Mouse (Mus musculus) layer of hippocampus, adult 2 months (tissue): ENCODE measurements around the gene Tmem135. TPM values are rescaled to one million over a fixed set of nuclear protein-coding genes. Genes with fewer than 3 reads are reported as not detected.

ENCODE experiments used
- DNase-seq, 2 experiments: peaks; one replicate each; pipeline ENCODE4 v3.0.0; 2022; ENCODE audit warnings: low spot score in 2 of 2
- H3K27ac ChIP-seq: fragments of 200-600 bp; 2 replicates; pipeline ENCODE4 v1.8.1; 2022
- H3K4me3 ChIP-seq: fragments of 200-600 bp; 2 replicates; pipeline ENCODE4 v1.8.1; 2022; ENCODE audit warnings: mild to moderate bottlenecking
- CTCF ChIP-seq: fragments of 200-600 bp; conservative IDR thresholded peaks from 2 replicates; pipeline ENCODE4 v1.8.1; 2022; ENCODE audit warnings: antibody characterized with exemption, mild to moderate bottlenecking, moderate library complexity
- microRNA-seq, 2 experiments: library from miRNA; unstranded; fragments of <30 nt; microRNA quantifications; one replicate each; pipeline ENCODE4 v1.2.0; 2021
- total RNA-seq, 2 experiments: library from RNA; stranded (reverse); gene quantifications; 2 replicates each; pipeline ENCODE4 v1.2.3; 2021

Tmem135 gene
- total RNA-seq, 2 experiments from 2014 or later: 73.3 to 74.1 TPM

- H3K4me3 ChIP-seq: no peak overlapping the region
- DNase-seq: no peak
- H3K27ac ChIP-seq: no peak overlapping the region
- TF ChIP-seq CTCF: no peak
Measured at GRCm38 (mm10) chr7:89157356-89157755, 246.7 kb downstream of the Tmem135 start.

- Histone ChIP-seq H3K4me3 (no peak overlapping the region), H3K27ac (no peak overlapping the region)
- DNase-seq: no peak
- TF ChIP-seq CTCF: no peak
Measured at GRCm38 (mm10) chr7:89156629-89157028, 247.4 kb downstream of the Tmem135 start.

GRCm38 (mm10) chr7:89155741-89156140 lies 248.3 kb downstream of the Tmem135 start:
- DNase-seq: no peak
- TF ChIP-seq CTCF: no peak
- no peak overlapping the region for H3K4me3 ChIP-seq
- H3K27ac ChIP-seq: no peak overlapping the region

- Histone ChIP-seq H3K4me3 (no peak overlapping the region), H3K27ac (no peak overlapping the region)
- DNase-seq: no peak
- TF ChIP-seq CTCF: no peak
Measured at GRCm38 (mm10) chr7:89155223-89155622, 248.8 kb downstream of the Tmem135 start.

GRCm38 (mm10) chr7:89151345-89151744 lies 252.7 kb downstream of the Tmem135 start:
- TF ChIP-seq CTCF: no peak
- DNase-seq: no peak
- no peak overlapping the region for H3K27ac ChIP-seq
- H3K4me3 ChIP-seq: no peak overlapping the region

- Histone ChIP-seq H3K4me3 (no peak overlapping the region), H3K27ac (no peak overlapping the region)
- no peak for TF ChIP-seq CTCF
- peak in 1 of 2 experiments; percentile 26 for DNase-seq
Measured at GRCm38 (mm10) chr7:89140640-89141300, 263.3 kb downstream of the Tmem135 start.

- no peak overlapping the region for H3K4me3 ChIP-seq
Measured at GRCm38 (mm10) chr7:89134884-89135511, 269.0 kb downstream of the Tmem135 start.

GRCm38 (mm10) chr7:89126063-89126882 lies 277.7 kb downstream of the Tmem135 start:
- Histone ChIP-seq H3K27ac (no peak overlapping the region), H3K4me3 (no peak overlapping the region)
- peak in 1 of 2 experiments; percentile 28 for DNase-seq
- peak; percentile 83 for TF ChIP-seq CTCF

More at GRCm38 (mm10) chr7:89134884-89135511, 269.0 kb downstream of the Tmem135 start:
- no peak overlapping the region for H3K27ac ChIP-seq
- no peak for TF ChIP-seq CTCF
- DNase-seq: no peak

GRCm38 (mm10) chr7:89116261-89116664 lies 287.8 kb downstream of the Tmem135 start:
- no peak overlapping the region for H3K4me3 ChIP-seq

GRCm38 (mm10) chr7:89115633-89116032 lies 288.4 kb downstream of the Tmem135 start:
- TF ChIP-seq CTCF: no peak
- H3K4me3 ChIP-seq: no peak overlapping the region
- no peak for DNase-seq
- H3K27ac ChIP-seq: peak overlapping the region; percentile 21; the same call in 1 of the 2 replicates

More at GRCm38 (mm10) chr7:89116261-89116664, 287.8 kb downstream of the Tmem135 start:
- TF ChIP-seq CTCF: no peak
- DNase-seq: no peak
- H3K27ac ChIP-seq: peak overlapping the region; percentile 21

- DNase-seq: no peak
- no peak for TF ChIP-seq CTCF
- Histone ChIP-seq H3K27ac (no peak overlapping the region), H3K4me3 (no peak overlapping the region)
Measured at GRCm38 (mm10) chr7:89106421-89106820, 297.6 kb downstream of the Tmem135 start.

GRCm38 (mm10) chr7:89099756-89100155 lies 304.3 kb downstream of the Tmem135 start:
- no peak for TF ChIP-seq CTCF
- no peak for DNase-seq
- no peak overlapping the region for H3K27ac ChIP-seq
- no peak overlapping the region for H3K4me3 ChIP-seq

Small RNA genes within 50 kb of the gene (microRNA-seq; reads per million reads assigned to microRNA genes)
- gene Gm22171 (0 reads per million in 2 experiments), gene Gm24659 (0 reads per million in 2 experiments)

Other genes with a start within 250 kb of the Tmem135 start
- 1 to 10 TPM; 6.1 to 7.2 TPM for gene Fzd4, start 133 bp upstream of the Tmem135 start, total RNA-seq
- gene Prss23, start 123.0 kb upstream of the Tmem135 start, total RNA-seq: 10 to 100 TPM; 16.7 to 18.1 TPM
- gene Me3, start 228.2 kb upstream of the Tmem135 start, total RNA-seq: 10 to 100 TPM; 83.3 to 90.8 TPM